Mouse (Mus musculus) mature B cell (primary cell): ENCODE measurements around the gene Zdhhc22.

Experiments
- in situ Hi-C: fragments of 300-500 bp; cut with MboI; formaldehyde crosslinking; loops from 2 replicates; pipeline ENCODE4 v1.14.3; 2019

Gene Zdhhc22

DNA sequence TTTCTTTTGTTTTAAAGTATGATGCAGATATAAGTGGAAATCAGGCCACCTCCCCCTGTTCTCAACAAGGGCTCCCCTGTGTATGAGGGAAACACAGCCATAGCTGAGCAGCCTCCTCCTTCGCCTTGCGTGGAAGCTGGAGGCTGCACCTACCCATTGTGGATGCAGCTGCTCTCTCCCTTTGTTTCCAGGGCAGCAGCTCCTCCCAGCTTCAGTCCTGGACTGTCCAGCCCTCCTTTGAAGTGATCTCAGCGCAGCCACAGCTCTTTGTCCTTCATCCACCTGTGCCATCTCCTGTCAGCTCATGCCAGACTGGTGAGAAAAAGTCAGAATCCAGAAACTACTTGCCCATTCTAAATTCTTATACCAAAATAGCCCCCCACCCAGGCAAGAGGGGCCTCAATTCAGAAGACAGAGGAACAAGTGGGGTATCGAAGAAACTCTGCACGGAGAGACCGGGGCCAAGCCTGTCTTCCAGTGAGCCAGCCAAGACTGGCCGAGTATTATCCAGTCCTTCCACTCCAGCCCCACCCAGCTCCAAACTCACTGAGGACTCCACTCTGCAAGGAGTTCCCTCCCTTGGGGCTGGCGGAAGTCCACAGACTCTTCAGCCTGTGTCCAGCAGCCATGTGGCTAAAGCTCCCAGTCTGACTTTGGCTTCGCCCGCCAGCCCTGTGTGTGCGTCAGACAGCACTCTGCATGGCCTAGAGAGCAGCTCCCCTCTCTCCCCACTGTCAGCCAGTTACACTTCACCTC is 28.5 kb downstream of the Zdhhc22 start:
- in situ Hi-C loops = no loop called here

DNA sequence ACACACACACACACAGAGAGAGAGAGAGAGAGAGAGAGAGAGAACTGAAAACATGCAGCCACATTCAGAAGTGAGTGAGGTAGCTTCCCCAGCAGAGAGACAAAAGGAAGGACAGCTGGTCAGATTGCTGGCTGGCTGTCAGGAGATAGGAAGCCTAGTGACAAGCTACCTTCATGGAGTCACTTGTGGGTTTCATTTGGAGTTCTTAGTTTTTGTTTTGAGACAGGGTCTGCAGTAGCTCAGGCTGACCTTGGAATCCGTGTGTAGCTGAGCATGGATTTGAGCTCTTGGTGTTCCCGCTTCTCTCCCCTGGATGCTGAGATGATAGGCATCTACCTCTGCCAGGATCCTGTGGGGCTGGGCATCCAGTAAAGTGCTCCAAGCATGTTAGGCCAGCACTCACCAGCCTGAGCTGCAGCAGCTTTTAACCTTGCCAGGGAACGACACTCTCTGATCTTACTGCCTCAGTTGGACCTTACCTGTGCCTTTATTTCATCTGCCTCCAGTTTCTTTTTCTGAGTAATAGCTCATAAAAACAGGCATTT is 29.4 kb downstream of the Zdhhc22 start:
- in situ Hi-C loops = no loop called here

DNA sequence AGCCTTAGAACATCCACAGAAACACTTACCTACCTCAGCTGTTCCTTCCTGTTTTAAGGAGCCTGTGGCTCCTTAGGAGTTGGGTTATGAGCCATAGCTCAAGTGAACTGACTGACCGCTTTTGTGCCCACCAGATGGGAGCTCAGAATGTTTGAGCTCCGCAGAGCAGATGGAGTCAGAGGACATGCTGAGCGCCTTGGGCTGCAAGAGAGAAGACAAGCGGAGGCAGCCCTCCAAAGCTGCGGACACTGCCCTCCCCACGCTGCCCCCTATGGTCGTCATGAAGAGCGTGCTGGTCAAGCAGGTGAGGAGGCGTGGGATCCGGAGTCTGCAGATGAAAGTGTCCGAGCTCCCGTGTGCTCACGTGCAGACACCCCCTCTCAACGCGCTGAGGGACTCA is 30.1 kb downstream of the Zdhhc22 start:
- in situ Hi-C loops = no loop called here

DNA sequence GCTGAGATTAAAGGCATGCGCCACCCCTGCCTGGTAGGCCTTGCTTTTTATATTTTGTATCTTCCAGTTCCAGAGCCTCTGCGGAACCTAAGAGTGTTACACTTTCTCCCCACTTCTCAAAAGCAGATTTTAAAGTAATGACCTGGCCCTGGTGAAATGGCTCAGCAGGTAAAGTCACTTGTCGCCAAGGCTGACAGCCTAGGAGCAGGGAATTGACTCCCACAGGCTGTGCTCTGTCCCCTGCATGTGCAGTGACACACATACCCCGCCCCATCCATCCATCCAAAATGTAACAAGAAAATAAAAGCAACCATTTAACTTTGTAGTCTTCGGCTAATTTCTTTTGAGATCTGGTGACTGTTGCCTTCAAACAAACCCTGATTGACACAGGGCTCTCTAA is 30.6 kb downstream of the Zdhhc22 start:
- in situ Hi-C loops = no loop called here

DNA sequence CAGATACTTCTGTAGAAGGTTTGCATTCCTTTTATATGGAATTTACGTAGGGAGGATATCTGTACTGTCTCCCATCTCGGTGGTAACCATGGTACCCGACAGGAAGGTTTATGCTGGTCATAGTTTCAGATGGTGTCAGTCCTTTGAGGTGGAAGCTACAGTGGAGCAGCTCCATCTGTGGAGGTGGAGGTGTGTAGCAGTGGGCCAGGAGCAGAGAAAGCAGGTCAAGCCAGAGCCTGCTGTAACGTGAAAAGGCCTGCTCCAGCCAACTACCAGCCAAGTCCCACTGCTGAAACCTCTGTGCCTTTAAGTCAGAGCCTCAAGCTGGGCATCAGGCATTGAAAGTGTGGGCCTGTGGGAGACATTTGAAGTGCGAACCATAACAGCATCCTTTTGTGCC is 31.7 kb downstream of the Zdhhc22 start:
- in situ Hi-C loops = no loop called here

DNA sequence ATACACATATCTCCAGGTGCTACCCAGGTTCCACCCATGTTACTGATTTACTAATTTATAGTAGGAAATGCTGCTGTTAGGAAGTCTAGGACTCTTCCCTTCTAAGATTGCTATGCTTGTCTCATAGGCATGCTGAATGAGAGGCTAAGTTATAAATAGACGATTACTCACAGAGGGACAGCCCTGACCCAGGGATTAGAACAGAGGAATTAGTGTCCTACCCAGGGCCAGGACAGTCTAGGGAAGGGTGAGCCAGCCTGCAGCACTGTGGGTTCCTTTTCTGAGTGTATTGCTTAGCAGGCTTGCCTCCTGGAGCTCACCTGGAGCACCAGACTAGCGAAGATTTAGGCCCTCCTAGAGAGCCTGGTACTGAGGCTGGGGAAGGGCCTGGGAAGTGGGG is 34.3 kb downstream of the Zdhhc22 start:
- in situ Hi-C loops = no loop called here

DNA sequence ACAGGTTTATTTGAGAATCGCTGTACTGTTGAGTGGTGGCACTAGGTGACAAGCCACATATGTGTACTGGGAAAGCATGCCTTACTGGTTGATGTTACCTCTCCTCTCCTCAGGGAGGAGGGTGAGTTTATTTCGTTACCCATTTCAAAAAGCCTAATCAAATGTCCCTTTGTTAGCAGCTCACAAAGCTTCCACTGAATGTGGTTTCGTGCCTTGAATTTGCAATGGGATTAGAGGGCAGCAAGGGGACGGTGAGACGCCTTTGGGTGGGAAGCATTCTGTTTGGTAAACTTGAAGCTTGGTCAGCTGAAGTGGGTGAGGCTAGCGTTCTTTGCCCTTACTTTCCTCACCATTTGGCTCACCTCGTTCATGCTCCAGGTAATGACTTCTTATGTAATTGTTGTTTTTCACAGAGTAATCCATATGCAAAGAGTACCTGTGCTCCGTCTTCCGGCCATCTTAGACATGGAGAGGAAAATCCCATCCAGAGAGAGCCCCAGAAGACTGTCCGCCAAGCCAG is 37.8 kb downstream of the Zdhhc22 start:
- in situ Hi-C loops = no loop called here

DNA sequence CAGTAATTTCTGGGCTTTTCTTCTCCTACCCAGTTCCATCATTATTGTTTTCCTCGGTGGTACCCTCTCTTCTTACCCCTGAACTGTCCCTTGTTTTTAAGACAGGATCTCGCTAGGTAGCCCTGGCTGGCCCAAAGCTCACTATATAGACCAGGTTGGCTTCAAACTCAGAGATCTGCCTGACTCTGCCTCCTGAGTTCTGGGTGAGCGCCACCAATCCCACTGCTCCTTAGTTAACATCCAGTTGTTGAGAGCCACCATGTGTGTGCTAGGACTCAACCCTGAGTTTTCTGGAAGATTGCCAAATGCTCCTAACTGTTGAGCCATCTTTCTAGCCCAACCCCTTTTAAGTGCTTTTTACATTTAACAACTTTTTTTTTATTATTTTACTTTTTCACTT is 39.3 kb downstream of the Zdhhc22 start:
- in situ Hi-C loops = no loop called here

DNA sequence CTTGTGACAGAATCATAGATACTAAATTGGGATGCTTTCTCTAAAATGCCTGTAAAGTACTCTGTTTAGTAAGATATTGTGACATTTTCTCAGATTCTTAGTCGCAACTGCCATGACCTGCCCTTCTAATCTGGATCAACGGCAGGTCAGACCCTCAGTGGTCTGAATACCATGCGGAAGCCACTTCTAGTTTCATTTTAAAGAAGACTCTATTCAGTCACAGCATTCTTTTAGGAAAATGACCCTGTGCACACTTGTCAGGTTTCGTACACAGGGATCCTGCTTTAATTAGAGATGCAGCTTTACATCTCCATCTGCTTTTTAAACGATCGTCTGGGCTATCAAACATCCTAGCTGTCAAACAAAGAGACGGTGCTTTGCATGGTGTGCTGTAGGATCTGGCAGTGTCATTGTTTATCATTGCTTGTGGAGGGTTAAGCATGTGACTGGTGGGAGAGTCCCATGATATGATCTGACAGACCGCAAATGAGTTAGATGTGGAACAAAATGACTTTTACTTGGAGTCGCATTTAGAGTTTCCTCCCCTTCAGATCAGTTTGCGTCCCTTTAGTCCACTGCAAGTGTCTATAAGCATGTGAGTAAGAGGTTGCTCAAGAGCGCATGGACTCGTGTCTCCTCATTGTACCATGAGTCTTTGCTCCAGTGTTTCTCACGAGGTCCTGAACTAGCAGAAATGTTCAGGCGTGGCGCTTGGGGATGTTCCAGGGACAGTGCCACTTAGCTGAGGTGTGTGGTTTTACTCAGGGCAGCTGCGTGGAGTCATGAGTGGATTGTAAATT is 39.9 kb downstream of the Zdhhc22 start:
- in situ Hi-C loops = no loop called here

DNA sequence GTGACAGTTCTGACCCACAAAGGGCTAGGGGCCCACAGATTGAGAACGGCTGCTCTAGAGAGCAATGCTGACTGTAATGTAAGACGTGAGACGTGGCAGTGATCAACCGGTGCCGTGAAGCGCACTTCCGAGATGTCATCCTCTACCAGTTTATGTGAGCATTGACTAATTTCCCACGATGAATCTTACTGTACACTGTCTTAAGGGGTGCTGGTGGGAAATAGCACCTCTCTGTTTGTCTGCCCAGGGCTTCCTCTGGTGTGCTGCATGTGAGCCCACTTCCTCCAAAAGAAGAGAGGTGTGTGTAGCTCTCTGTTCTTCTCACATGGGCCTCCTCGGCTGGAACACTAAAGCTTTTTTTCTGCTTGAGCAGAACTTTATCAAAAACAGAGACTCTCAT is 40.7 kb downstream of the Zdhhc22 start:
- in situ Hi-C loops = no loop called here

DNA sequence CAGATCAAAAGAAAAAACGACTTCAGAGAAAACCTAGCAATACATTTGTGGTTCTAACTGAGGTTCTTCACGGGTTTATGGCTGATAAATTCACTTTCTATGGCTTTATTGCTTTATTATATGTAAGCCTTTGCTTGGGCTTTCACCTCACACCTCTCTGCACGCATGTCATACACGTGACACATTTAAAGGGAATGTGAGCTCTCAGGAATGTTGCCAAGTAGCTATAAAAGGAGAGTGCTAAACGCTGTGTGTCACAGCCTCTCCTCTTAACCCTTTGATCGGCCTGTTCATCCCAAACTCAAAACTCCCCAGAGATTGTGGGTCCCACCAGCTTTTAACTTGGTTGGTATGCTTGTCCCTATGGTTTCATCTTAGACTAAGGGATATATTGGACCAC is 41.6 kb downstream of the Zdhhc22 start:
- in situ Hi-C loops = no loop called here

DNA sequence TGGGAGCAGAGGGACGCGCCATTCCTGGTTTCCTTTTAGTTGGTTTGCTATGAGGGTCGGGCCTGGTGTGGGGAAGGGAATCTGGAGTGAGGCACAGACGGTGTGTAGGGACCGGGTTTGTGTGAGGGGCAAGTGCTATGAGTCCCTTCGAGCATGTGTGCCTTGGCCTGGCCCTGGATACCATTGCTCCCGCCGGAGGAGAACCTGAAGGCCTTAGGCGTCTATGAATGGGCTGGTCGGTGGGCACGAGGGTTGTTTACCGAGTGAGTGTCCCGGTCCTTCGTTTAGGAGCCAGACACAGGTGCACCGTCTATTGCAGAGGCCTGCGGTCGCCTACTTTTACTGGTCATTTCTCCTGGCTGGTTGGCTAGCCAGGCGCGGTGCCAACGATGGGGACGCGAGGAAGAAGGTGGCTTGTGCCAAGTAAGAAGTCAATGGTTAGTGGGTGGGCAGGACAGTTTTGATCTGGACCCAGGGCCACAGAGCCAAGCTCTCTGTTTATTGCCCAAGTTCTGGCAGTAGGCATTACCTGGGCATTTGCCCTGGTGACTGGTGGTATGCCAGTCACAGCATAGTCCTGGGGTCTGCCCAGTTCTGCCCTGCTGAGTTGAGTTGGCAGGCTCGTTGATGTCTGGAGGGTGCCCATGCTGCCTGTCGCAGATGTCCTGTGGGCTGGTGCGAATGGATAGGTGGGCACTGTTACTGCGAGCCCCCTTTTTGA is 42.4 kb downstream of the Zdhhc22 start:
- in situ Hi-C loops = no loop called here

DNA sequence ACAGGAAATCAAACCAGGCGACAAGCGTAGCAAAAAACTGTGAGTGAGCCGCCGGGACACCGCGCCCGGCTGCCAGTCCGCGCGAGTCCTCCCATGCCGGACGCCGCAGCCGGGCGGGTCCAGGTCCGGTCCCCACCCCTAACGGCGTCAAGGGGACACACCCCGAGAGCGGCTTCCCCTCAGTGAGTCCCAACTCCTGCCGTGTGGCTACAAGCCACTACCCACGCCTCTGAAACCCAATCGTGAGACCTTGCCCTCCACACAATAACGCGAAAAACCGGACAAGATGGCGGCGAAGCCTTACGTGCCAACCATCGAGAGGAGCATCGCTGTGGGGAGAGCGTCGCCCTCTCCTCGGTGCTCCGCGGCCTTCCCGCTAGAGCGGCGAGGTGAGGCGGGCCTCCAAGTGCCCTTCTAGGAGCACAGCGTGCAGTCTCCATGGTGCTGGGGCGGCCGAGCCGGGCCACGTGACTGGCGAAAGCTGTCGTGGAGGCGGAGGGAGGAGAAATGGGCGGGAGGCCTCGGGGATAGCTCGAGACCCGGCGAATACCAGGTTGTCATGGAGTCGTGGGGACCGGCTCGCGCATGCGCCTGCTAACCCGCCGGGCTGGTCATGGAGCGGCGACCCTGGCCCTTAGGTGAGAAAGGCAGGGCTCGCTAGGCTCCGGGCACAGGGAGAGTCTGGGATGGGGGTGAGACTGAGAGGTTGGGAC is 43.2 kb downstream of the Zdhhc22 start, which contains the start of gene Cipc:
Gene Cipc (plus strand): TSS at position 182 of the 713 bp plus-strand sequence.
- in situ Hi-C loops = no loop called here

DNA sequence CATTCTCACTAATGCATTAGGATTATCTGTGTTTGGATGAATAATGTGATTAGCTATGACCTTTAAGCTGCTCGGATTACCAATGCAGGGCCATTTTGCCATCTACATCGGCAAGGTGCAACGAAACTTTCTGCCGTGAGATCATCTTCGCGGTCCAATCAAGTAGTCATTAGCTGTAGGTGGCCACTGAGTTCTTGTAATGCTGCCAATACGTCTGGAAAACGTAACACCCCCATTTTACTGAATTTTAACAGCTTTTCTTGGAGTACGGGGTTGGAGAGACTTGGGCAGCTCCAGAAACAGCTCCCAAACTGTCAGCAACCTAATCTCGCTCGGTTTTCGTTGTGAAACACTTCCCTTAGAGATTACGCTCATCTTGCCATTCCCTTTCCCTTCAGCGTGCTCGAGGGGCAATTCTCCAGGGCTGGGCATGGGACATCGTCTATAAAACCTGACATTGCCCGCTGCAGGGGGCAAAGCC is 43.9 kb downstream of the Zdhhc22 start:
- in situ Hi-C loops = no loop called here

DNA sequence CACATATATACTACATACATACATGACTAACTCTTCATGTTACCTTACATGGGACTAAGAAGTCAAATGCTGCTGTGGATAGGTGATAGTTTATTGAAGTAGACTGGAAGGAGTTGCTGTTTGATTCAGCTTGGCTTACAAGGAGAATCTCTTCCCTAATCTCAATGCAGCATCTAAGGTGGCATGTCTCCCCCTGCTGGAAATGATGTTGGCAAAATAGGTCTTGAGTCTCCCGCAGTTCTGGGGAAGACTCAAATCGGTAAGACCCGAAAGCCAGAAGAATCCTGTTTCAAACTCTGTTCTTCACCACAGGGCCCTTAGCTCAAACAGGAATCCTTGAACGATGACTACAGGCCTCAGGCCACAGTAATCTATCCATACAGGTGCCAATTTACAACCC is 45.1 kb downstream of the Zdhhc22 start:
- in situ Hi-C loops = no loop called here

DNA sequence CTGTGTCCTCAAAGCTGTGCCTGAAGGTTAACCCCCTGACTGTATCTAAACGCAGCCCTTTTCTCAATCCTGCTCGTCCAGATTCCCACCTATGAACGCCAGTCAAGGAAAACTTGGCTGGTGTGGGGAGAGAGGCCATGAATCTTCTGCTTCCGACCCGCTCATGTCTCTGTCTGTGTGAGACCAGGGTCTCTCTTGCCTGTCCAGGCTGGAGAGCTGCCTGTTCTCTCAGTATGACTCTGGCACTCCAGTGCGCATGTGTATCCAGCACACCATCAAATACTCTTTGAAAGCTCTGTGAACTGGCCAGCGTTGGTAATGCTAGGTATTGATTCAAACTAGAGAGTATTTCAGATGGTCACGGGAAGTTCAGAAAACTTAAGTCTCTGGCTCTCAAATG is 46.8 kb downstream of the Zdhhc22 start:
- in situ Hi-C loops = no loop called here

DNA sequence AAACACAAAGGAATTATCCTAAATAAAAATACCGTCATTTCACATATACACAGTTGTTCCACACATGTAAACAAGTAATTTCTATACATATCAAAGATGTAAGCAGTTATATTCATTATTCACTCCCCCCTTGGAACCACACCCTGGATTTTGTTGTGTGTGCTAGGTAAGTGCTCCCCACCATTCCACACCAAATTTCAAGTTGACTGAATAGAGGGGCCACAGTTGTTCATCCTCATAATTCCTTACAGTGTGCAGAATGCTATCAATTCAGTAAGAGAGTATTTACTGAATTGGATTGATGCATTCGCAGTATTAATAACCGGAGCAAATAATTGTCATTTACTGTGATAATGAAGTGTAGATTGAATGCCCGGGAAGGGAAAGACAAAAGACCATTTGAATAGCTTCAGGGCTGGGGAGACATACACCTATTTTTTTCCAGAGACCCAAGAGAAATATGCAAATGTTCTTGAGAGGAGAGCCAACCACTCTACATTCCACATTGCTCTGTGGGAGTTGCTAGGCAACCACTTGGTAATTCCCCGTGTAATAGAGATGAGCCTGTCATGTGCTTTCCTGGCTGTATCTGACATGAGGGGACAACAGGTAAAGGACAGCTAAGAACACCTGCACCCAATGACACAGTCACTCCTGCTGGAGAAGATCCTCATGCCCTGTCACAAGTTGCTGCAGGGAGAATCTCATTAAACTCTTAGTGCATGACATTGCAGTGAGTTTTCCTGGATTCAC is 48.3 kb downstream of the Zdhhc22 start:
- in situ Hi-C loops = no loop called here

DNA sequence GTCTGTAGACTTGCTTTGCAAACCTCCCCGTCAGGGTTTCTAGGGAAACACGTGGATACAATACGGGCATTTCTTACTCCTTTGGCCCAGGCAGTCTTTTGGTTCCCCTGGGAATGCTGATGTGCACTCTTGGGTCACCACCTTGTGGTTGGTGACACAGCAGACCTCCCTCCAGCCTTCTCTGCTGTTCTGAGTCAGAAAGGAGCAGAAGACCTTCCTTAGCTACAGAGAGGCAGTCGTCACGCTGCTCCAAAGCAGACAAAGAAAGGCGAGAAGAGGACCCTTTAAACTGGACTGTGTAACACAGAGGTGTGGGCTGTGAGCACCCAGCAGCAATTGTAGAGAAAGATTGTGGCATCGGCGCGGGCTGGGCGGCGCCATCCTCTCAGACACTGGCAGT is 49.1 kb downstream of the Zdhhc22 start:
- in situ Hi-C loops = no loop called here

DNA sequence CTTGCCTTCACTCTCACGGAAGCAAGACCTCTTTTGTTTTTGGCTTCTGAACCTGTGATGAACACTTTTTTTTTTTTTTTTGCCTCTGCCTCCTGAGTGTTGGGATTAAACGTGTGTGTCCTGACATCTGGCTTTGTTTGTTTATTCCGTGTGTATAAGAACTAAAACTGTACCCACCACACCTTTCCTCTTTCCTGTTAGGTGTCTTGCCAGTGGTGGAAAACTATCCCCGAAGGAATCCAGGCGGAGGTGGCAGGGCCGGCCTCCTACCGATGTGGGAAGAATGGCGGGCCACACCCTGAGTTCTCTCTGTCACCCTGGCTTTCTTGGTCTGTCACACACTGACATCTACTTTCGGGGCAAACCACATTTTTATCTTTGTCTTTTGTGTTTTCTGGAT is 51.7 kb downstream of the Zdhhc22 start:
- in situ Hi-C loops = no loop called here

DNA sequence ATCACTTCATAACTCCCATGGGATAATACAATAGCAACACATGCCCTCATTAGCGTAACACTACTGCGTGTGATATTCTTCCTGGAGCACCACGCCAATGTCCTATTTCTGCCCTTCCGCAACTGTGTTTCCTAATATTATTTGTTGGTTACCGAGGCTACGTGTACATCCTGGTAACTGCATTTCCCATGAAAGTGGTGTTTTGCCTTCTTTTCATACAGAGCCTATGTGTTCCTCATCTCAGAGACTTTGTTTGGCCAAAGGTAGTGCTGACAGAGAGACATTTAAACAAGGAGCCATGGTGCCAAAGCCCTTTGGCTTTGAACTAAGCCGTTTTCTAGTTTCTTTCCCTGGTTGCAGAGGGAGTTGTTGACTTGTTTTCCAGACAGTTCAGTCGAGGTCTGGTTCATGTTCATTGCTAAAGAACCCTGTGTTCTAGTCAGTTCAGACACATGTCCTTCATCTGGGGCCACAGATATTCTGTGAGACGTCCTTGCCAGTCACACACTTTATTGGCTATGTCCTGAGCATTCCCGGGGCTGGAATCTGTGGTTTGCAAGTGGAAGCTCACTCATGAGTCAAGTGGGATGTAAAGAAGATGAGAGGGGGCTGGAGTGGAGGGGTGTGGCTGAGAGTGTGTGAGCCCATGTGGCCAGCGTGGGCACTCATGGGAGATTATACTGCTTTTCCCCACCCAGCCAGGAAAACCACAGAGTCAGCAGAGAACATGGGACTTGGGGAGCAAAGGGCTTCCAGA is 53.5 kb downstream of the Zdhhc22 start:
- in situ Hi-C loops = no loop called here
